Mouse (Mus musculus) E14TG2a.4 (cell line): Measurements from ENCODE around the gene Med7.

Experiments
- CTCF ChIP-seq: conservative IDR thresholded peaks from 2 replicates; pipeline ENCODE4 v1.5.1; 2014; ENCODE audit warnings: low read length
- POU5F1 ChIP-seq: IDR thresholded peaks from 2 replicates; pipeline ENCODE4 v1.6.1; 2014; ENCODE audit warnings: low read length, borderline replicate concordance

- TF ChIP-seq CTCF (no peak), POU5F1 (no peak)
These were observed 35.2 kb upstream of the Med7 start for GRCm38 (mm10) chr11:46401555-46401954.
